Mouse (Mus musculus): ENCODE data around the gene Nckap5.
"Not testable (repeated sequence)": the region's sequence is repeated elsewhere in the genome, so short reads cannot be mapped to it uniquely, and the experiment has no call there.

The Nckap5 gene

DNA sequence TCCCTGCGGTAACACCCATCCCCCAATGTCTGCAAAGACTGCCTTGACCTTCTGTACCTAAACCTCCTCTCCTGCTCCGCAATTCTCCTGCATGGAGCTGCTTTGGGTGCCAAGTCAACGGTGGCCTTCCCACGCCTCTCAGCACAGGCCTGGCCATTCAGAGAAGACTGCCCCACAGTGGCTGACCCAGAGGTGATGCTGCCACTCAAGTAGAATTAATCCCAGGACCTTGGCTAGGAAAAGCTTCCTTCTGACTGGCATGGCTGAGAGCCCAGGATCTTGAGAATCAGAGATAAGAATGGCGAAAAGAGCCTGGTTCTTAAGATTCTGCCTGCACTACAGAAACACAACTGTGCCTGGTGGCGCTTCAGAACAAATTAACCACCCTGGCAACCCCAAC, 678.4 kb downstream of the Nckap5 start:
- peak; percentile 14 for DNase-seq

DNA sequence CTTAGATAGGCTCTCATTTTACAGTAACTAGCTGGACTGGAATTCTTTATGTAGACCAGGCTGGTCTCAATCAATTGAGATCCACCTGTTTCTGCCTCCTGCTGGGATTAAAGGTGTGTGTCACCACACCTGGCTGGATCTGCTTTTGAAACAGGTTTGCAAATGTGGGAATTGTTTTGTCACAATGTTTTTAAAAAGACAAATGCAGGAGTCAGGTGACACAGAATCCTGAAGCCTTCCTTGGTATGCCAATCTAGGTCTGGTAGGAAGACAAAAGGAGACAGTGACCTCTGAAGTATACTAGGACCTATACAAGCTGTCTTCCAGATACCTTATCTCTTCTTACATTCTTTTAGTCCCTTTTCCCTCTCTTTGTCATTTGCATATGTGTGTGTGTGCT, 680.6 kb downstream of the Nckap5 start:
- DNase-seq = no peak

DNA sequence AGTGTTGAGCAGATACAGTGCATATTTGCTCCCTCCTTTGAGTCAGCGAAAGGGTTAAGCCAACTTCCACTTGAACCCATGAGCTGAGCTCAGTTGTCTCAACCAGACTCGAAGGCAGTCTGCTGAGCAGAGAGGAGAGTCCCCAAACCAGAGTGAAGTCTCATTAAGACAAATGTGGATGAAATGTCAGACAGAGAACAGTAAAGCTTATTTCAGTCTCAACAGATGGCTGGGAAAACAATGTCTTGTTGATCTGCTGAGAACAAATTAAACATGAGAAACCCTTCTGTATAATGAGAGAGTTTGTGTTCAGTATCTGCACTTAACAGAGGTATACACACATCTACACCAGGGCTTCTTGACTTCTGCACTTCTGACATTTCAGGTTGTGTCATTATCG, 694.9 kb downstream of the Nckap5 start:
- no peak for DNase-seq

DNA sequence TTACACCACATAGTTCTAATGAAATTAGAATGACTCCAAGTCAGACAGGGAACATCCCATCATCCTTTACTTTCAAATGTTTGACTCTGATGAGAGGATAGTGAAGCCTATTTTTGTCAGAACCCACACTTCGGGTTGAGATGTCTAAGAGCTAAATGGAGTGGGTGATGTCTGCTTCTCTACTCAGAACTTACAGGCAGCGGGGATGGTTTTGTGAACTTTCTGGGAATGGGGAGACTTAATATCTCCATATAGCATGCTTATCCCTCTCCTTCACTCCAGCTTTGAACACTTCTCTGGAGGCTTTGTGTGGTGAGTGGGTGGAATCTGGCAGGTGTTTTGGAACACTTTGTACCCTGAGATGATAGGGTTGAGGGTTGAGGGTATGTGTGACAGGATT, 698.3 kb downstream of the Nckap5 start:
- no peak for DNase-seq

DNA sequence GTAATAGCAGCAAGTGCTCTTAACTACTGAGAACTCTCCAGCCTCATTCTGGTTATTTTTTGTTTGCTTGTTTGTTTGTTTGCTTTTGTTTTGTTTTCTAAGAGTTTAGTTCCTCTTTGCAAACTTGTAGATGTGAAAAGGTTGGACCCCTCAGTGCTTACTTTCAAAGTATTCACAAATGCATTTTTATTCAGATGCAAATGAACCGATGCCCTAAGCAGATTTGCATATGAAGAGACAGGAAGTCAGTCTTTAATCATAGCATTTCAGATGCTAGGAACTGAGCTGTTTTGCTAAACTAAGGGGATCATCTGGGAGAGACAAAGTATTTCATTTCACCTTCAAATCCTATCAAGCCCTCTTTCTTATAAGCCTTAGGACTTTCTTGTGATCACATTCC, 701.5 kb downstream of the Nckap5 start:
- no peak for DNase-seq

DNA sequence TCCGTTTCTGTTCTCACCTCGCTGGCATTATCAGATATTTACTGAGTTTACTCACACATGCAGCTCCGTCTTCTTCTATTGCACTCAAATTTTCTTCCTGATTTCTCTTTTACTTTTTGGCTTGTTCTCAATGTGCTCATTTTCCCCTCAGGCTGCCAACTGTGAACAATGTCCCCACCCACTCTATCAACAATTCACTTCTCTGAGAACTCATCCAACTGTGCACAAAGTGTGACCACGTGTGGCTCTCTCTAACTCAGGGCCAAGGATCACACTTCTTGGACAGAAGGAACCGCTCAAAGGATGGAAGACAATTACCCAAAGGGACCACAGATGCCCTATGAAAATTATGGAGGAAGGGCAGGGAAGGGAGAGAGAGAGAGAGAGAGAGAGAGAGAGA, 707.5 kb downstream of the Nckap5 start:
- no peak for DNase-seq

DNA sequence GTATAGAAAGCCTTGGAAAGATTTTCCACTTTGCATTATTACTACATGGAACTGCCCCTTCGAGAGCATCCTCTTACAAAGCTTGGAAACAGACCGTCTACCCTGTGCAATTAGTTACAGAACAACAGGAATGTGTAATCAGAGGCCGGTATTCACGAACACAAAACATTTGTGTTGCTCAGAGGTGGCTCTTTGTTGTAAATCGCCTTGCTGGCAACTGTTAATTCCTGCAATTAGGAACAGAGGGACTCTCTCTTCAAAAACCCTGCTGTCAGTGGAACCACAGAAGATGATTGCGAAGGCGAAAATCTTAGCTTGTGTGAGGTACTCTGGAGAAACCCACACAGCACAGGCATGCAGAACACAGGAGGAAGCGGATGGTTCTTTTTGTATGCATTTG, 710.1 kb downstream of the Nckap5 start:
- DNase-seq = no peak

DNA sequence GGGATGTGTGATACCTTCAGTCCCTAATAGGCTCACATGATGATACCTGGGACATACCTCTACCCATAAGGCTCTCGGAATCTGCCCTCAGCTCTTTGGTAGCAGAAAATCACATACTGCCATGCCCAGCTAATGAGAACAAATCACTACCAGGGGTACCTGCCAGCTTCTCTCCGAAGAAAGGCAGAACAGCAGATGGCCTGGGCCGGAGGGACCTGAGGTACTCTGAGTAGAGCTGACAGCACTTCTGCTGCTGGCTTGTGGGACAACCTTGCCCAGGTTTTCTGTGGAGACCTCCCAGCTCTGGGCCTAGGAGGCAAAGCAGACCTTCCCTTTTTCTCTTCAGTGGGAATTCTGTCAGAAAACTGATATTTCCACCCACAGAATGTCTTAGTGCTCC, 714.6 kb downstream of the Nckap5 start:
- DNase-seq = peak; percentile 24

DNA sequence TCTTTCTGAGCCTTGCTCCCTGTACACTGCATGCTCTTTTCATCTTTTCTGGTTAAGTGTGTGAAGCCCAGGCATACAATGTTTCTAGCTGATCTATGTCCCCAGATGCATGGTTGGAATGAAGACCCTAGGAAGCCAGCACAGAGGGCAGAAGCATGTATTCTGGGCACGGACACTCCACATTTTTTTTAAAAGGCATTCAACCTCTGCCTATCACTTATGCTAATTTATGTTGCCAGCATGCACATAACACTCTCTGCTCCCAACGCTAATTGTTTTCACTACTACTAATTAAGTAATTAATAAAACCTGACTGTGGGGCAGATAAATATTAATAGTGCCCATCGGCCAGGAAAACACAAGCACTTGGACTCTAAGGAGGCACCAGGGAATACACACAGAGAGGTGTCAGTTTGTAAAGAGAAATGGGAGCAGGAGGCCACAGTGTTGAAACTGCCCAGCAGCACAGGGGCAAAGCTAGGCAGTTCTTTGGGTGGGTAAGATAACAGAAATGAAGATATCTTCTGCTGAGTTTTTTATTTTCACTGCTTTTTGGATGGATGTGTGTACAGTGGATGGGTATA, 724.8 kb downstream of the Nckap5 start:
- no peak for DNase-seq

DNA sequence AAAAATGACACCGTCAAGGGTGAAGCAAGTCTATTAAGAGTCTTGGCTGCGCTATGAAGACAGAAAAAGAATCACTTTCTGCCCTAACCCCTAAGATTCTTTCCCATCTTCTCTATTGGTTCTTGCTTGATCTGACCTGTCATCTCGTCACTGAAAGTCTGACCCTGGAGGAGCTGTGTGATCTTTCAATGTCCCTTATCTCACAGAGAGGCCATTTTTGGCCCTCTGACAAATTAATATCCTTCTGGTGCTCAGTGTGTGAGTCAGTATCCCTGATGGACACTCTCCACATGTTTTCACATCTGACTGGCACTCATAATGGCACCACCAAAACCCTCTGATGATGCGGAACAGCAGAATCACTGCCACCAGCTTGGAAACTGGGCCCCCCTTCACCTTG, 736.3 kb downstream of the Nckap5 start:
- DNase-seq = no peak

DNA sequence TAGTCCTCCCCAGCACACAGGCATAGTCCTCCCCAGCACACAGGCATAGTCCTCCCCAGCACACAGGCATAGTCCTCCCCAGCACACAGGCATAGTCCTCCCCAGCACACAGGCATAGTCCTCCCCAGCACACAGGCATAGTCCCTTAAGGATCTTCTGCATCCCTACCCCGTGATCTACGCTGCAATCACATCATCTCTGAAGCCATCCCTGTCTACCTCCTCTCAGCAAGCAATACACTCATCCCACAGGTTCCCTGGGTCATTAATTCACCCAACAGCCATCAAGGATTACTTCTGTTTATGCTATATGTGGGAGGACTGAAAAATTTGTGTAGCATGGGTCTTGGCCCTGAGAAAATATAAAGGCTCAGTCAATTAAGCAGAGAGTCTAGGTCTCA, 738.6 kb downstream of the Nckap5 start:
- not testable (repeated sequence) for DNase-seq

DNA sequence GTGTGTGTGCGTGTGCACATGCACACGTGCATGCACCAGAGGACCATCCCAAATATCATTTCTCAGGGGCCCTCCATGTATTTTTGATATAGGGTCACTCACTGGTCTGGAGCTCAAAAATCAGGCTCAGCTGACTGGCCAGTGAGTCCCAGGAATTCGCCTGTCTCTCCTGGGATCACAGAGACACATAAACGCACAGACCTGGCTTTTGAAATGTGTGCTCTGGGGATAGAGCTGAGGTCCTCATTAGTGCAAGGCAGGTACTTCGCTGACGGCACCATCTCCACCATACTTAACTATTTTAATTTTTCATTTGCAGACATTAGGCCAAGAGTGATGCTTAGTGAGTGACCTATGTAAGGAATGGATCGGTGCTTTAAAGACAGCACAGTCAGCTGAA, 743.4 kb downstream of the Nckap5 start:
- DNase-seq = no peak

DNA sequence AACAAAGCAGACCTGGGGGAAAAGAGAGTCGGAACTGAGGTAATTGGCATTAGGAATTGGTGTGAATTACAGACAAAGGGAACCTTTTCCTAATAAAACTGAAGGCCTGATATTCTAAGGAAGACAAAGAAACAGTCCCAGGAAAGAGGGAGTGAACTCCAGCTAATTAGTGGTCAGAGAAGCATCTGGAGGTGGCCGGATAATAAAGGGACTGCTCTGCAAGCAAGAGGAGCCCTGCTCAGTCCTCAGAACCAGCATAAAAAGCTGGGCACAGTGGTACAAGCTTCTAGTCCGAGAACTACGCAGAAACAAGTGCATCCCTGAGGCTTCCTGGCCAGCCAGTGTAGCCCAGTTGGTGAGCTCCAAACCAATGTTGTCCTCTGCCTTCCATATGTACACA, 754.3 kb downstream of the Nckap5 start:
- DNase-seq = no peak

DNA sequence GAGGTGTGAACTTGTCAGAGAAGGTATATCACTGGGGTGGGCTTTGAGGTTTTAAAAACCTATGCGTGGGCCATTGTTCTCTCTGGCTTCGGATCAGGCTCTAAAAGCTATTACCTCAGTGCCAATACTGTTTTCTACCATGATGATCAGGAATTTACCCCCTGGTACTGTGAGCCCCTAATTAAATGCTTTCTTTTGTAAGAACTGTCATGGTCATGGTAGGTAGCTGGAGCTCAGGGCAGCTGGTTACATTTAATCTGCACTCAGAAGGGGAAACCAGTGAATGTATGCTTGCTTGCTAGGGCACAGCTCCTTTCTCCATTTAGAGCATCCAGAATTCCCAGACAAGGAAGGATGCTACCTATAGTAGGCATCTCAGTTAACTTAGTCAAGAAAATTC, 759.7 kb downstream of the Nckap5 start:
- DNase-seq = no peak

DNA sequence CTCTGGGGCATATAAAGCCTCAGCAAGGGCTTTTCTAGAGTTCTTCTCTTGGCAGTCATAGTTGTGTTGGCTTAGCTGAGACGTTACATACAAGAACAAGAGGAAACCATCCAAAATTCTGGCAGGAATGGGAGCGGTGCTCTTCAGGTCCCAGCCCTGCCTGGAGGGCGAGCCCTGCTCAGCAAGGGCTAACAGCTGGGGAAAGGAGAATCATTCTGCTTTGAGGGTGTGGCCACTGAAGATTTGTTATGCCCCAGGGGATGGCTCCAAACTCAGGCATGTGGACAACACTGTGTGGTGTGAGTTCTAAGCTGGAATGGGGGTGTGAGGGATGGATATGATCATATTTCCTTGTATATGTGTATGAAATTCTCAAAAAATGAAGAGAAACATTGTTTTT, 779.1 kb downstream of the Nckap5 start:
- DNase-seq = no peak

DNA sequence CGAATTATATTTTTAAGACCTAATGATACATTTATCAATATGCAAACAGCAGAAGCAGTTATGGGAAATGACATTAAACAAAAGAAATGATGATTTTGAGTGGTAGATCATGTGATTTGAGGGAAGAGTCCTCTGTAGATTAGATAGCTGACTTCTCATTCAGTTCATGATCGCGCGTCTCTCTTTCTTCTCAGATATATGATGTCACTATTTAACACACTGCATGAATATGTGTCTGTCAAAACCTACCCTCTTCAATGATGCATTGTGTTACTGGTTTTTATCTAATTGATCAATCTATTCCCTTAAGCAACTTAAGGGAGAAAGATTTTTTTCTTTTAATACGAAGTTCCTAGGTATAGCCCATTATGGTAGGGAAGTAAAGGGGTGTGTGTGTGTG, 787.7 kb downstream of the Nckap5 start:
- DNase-seq = no peak

DNA sequence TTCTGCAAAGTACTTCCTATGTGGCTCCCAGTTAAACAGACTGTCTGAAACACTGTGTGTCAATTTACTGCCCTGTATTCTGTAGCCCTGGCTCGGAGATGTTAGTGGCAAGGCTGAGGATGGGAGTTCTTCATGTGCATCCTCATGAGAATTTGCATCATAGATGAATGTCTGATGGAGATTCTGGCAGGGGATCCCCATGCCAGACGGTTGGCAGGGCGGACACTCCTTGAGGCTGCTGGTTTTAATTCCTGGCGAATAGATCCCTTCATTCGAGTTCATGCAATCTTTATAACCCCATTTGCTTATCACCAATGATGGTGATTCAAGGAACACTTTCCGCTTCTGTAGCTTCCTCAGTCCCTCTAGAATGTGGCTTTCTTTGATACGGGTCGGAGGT, 803.1 kb downstream of the Nckap5 start:
- DNase-seq = no peak

DNA sequence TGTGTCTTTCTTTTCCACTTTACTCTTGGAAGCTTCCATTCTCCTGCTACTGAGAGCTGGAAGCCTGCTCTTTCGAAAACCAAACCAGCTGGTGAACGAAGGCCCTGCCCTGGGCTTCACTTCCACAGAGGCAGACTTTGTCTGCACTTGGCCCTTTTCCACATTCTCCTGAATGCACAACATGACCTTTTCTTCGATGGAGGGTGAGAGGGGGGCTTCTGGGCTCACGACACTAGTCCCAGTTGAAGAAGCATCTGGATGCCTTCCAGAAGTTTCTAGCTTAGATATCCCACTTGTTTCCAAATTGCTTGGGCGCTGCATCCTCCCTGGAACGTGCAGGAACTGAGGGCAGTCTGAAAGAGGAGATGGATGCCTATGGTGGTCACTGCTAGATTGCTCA, 806.1 kb downstream of the Nckap5 start:
- DNase-seq = peak; percentile 35

DNA sequence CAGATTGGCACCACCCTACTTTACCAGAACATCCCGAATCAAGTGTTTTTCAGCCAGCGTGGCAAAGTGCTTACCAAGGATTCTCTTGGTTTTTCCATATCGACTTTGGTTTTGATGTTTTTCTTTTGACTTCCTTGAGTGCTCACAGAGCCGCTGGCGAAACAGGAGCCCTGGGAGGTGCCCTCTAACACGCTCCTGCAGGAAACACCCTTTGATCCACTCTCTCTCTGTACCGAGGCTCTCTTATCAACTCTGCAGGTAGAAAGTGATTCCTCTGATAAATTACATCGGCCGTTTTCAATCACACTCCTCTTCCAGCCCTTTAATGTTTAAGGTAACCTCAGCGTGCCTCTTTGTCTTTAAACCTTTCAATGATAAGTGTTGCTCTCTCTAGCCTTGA, 807.6 kb downstream of the Nckap5 start:
- DNase-seq = no peak

DNA sequence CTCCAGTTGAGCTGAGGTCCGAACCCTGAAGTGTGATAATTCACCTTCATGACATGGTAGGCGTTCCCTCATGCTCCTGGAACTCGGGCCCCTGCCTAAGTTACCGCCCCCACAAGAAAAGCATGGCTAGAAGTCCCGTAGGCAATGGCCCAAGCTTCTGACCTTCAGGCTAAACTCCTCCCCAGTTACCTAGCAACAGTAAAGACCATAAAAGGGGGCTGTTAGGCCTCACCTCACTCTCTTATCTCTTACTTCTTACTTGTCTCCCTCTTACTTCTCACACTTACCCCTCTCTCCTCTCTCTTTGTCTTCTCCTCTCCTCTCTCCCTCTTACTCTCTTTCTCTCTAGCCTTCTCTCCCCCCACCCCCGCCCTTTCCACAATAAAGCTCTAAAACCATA, 811.9 kb downstream of the Nckap5 start:
- DNase-seq = not testable (repeated sequence)

DNA sequence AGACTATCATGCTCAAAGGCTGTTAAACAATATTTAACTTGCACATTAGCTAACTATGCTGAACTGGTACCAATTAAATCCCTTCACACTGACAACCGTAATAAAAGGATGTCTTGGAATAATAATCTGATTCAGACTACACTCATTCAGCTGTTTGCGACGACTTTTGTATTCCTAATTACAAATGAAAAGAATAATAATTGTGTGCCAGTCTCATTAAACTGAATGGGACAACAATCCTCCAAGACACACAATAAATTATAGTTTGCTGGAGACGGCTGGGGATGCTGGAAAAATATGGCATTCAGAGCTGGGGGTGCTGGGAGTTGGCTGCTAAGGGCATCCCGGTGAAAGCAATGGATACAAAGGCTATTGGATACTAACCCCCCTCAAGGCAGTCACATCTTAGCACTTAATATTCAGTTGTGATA, 818.9 kb downstream of the Nckap5 start:
- DNase-seq = no peak

DNA sequence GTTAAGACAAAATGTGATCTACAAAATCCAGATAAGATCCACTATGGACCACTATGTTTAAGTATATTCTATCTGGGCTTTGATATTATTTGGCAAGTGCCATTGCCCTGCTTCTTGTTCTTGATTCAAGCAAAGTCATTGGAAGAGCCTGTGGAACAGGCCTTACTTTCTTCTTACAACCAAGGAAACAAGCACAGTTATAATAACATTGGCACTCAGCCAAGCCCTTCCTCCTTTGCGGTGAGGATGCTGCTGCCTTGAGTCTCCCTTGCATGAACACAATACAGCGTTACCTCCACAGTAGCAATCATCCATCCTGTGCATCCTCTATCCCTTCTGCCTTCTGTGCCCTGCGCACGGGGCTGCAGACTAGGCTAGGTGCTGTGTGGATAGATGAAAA, 823.0 kb downstream of the Nckap5 start:
- DNase-seq = no peak

DNA sequence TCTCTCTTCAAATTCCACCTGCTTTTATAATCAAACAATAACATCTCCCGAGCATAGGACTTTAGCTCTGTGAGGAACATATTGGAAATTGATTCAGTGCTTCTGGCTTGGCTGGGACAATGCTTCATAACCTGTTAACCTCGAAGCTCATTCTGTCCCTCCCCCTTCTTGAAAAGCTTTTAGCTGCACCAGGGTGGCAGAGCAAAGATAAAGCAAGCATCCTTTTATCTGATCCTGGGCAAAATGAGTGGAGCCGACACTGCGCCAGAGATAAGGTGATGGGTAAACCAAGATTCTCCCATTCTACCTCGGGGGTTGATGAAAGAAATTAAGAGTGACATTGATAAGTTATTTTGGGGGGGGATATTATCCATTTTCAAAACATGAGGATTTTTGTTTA, 824.9 kb downstream of the Nckap5 start:
- no peak for DNase-seq

DNA sequence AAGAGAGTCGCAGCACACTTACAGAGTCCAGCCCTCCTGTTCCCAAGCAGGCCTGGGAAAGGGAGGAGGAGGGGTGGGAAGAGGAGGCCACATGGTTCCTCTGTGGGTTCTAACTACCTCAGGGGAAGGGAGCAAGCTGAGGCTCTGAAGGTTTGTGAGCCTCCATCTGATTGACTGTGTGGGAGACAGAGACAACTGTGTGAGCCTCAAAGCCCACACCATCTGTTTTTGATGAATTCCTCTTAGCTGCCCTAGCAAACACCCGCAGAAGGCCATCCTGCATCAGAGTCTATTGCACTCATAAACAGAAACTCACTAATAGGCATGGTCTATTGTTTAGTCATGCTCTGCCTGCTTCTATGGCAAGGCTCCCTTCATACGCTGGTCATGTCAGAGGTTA, 834.1 kb downstream of the Nckap5 start:
- DNase-seq = no peak

DNA sequence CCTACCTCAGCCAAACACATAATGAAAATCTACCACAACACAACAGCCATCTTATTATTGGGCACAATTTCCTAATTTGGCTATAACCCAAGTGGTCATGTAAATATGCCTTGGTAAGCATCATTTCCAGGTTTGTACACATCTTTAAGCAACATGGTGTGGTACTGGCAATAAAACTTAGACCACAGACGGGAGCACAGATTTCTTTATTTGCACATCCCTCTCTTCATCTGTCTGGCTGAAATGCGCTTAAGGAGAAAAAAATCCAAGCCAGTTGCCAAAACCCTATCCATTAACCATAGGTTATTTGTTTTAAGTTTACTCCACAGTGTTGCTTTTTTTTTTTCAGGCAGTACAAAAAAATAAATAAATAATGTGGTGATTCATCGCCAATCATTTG, 842.8 kb downstream of the Nckap5 start:
- DNase-seq = no peak

DNA sequence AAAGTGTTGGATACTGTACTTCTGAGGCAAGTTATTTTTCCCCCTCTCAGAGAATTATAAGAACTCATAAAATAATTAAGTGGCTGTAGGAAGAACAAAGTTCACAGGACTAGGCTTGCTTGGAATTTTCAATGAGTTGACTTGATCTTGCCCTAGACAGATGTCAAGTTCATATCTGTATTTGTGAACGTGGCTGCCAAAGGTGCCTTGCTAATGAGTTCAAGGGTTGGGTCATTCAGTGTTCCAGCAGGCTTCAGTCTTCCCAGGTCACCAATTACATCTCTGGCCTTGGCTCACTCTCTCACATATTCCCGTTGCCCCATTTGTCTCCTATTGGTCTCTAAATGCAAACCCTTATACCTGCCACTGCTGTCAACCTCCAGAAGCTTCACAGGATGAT, 846.0 kb downstream of the Nckap5 start:
- no peak for DNase-seq

Measured in cerebellum, adult 9-11 months (tissue).